Mouse (Mus musculus) cerebellum, adult (tissue): ENCODE data around the gene Gabrd.
A peak's percentile ranks its signal among the peaks of the same experiment; 100 is the strongest.

ENCODE experiments used
- ATAC-seq: cut with Nextera tagmentation; 2 replicates; pipeline ENCODE4 v1.9.2; 2017; ENCODE audit warnings: mild to moderate bottlenecking, moderate library complexity, mixed read lengths; ENCODE audit not compliant: insufficient number of reproducible peaks, low FRiP score, low TSS enrichment

The Gabrd gene

GRCm38 (mm10) chr4:155345608-155345953, 52.3 kb downstream of the Gabrd start:
- peak; percentile 54; the same call in 1 of the 2 replicates for ATAC-seq

GRCm38 (mm10) chr4:155344716-155345607, 53.0 kb downstream of the Gabrd start:
- peak; percentile 31; the same call in 1 of the 2 replicates for ATAC-seq

GRCm38 (mm10) chr4:155344299-155344600, 53.7 kb downstream of the Gabrd start:
- ATAC-seq: no peak

- no peak for ATAC-seq
These were observed 54.3 kb downstream of the Gabrd start for GRCm38 (mm10) chr4:155343415-155344298.

GRCm38 (mm10) chr4:155336284-155337050, 61.4 kb downstream of the Gabrd start:
- ATAC-seq: no peak
